17 mouse cellular contexts compared by ENCODE assay signal in the genomic region with DNA sequence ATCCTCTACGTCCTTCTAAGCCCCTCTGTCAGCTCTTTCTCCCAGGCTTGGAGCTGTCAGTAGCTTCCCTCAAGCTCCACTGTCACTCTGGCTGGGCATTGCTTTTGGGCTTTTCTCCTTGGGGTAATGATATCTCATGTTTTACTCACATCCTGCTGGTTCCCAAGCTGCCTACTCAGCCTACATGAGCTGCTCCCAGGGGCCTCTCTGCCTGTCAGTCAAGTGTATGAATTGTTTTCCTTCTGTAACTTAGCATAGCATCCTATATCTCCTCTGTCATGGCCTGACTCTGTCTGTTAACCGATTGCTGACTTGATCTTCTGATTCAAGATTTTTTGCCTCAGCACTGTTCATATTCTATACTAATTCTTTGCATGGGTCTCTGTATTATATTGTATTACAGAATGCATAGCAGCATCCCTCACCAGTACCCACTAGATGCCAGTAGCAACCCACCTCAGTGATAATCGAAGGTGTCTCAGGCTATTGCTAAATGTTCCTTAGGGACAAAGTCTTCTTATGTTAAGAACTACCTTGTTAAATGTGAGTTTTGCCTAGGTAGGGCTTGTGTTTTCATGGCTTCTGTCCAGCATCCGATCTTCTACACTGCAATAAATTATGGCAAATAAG.
DNase-seq lines count a peak whose midpoint lies in the region; ATAC-seq and TF ChIP-seq lines count a peak whose summit lies in the region.
"Had no signal": no experiment of that assay in that cellular context is flagged by ENCODE, and none has a peak within 500 bp of the region (broad histone marks: within the 10 kb centered on the region; RNA-seq: fewer than 3 reads in every experiment).

No protein-coding gene starts in this region.

- H3K27me3 ChIP-seq in heart, postnatal 0 days (ENCODE audit: control insufficient read depth, insufficient read depth, low read length), result no peaks in the 10 kb centered on the region
- H3K27me3 ChIP-seq in heart, embryonic 12.5 days (replicated peaks), result no peaks in the 10 kb centered on the region
- no peaks in the 10 kb centered on the region for H3K27me3 ChIP-seq in midbrain, embryonic 15.5 days (replicated peaks)
- no peaks in the 10 kb centered on the region for H3K27me3 ChIP-seq in midbrain, embryonic 10.5 days (ENCODE audit: low read depth, poor library complexity, severe bottlenecking)
- H3K27me3 ChIP-seq: limb, embryonic 13.5 days; liver, embryonic 15.5 days; neural tube, embryonic 13.5 days had no signal

- 0 out of 2 replicates have a peak, but pooled peaks cover 4% of the 10 kb centered on the region for H3K4me1 ChIP-seq in heart, postnatal 0 days (ENCODE audit: control insufficient read depth, insufficient read depth)
- peaks cover 4% of the 10 kb centered on the region for H3K4me1 ChIP-seq in heart, embryonic 12.5 days (replicated peaks)
- H3K4me1 ChIP-seq in midbrain, embryonic 15.5 days, result no peaks in the 10 kb centered on the region
- H3K4me1 ChIP-seq in midbrain, embryonic 10.5 days, result no peaks in the 10 kb centered on the region
- H3K4me1 ChIP-seq: limb, embryonic 13.5 days; liver, embryonic 15.5 days had no signal

- no peaks in the 10 kb centered on the region for H3K36me3 ChIP-seq in heart, postnatal 0 days (replicated peaks; ENCODE audit: control insufficient read depth, insufficient read depth, low read length)
- no peaks in the 10 kb centered on the region for H3K36me3 ChIP-seq in heart, embryonic 12.5 days
- no peaks in the 10 kb centered on the region for H3K36me3 ChIP-seq in midbrain, embryonic 15.5 days (replicated peaks)
- H3K36me3 ChIP-seq in midbrain, embryonic 10.5 days, result no peaks in the 10 kb centered on the region
- H3K36me3 ChIP-seq: limb, embryonic 13.5 days; liver, embryonic 15.5 days; neural tube, embryonic 13.5 days had no signal

- no peaks in the 10 kb centered on the region for H3K9me3 ChIP-seq in heart, postnatal 0 days (replicated peaks; ENCODE audit: control insufficient read depth, low read length)
- H3K9me3 ChIP-seq in heart, embryonic 12.5 days (replicated peaks), result no peaks in the 10 kb centered on the region
- H3K9me3 ChIP-seq in midbrain, embryonic 15.5 days, result no peaks in the 10 kb centered on the region
- H3K9me3 ChIP-seq in midbrain, embryonic 10.5 days (replicated peaks), result no peaks in the 10 kb centered on the region
- H3K9me3 ChIP-seq: limb, embryonic 13.5 days; liver, embryonic 15.5 days; neural tube, embryonic 13.5 days had no signal

- TF ChIP-seq CTCF in heart, postnatal 0 days (IDR thresholded peaks at IDR 0.05; ENCODE audit: low read depth), result 0 out of 2 replicates have a peak, but pooled peaks have one; percentile 10

- peak; percentile 18 for DNase-seq in embryo, embryonic 10 days (ENCODE audit: low spot score)
- no peak for DNase-seq in embryo, embryonic 11 days
- no peak for DNase-seq in heart, postnatal 0 days (ENCODE audit: low spot score)
- DNase-seq in midbrain, embryonic 10.5 days (ENCODE audit: low spot score), result no peak
- peak; percentile 18 for DNase-seq in retina, postnatal 1 day
- DNase-seq in thymus, postnatal 0 days (ENCODE audit: low spot score), result no peak
- DNase-seq: adrenal gland, adult 8-10 months; cerebellum, adult 8-10 months; heart, postnatal 14 days; lung, postnatal 4 days; thymus, postnatal 4 days had no signal

- 56% methylated on average over 4 of the region's 4 CpGs for WGBS in heart, postnatal 0 days
- 60% methylated on average over 4 of the region's 4 CpGs for WGBS in heart, embryonic 12.5 days
- WGBS in midbrain, embryonic 15.5 days, result 76% methylated on average over 4 of the region's 4 CpGs
- WGBS in midbrain, embryonic 10.5 days, result 86% methylated on average over 4 of the region's 4 CpGs

- H3K4me2 ChIP-seq in heart, postnatal 0 days (ENCODE audit: low read depth, low read length), result no peak overlapping the region
- no peak overlapping the region for H3K4me2 ChIP-seq in heart, embryonic 12.5 days
- no peak overlapping the region for H3K4me2 ChIP-seq in midbrain, embryonic 15.5 days
- H3K4me2 ChIP-seq: limb, embryonic 13.5 days; liver, embryonic 15.5 days; neural tube, embryonic 13.5 days had no signal

- TF ChIP-seq EP300 in heart, postnatal 0 days (IDR thresholded peaks at IDR 0.05; ENCODE audit: low read depth), result no peak

- no peak overlapping the region for H3K27ac ChIP-seq in heart, postnatal 0 days (ENCODE audit: low read depth)
- H3K27ac ChIP-seq in heart, embryonic 12.5 days (ENCODE audit: poor library complexity, severe bottlenecking), result no peak overlapping the region
- no peak overlapping the region for H3K27ac ChIP-seq in midbrain, embryonic 15.5 days
- H3K27ac ChIP-seq in midbrain, embryonic 10.5 days (replicated peaks), result no peak overlapping the region
- H3K27ac ChIP-seq: limb, embryonic 13.5 days; liver, embryonic 15.5 days; neural tube, embryonic 13.5 days had no signal

- no peak overlapping the region for H3K4me3 ChIP-seq in heart, postnatal 0 days (ENCODE audit: low read depth, low read length)
- H3K4me3 ChIP-seq in heart, embryonic 12.5 days, result no peak overlapping the region
- no peak overlapping the region for H3K4me3 ChIP-seq in midbrain, embryonic 15.5 days
- no peak overlapping the region for H3K4me3 ChIP-seq in midbrain, embryonic 10.5 days
- H3K4me3 ChIP-seq: erythroblast, embryonic 14.5 days; limb, embryonic 13.5 days; liver, embryonic 15.5 days; neural tube, embryonic 13.5 days had no signal

- ATAC-seq in heart, postnatal 0 days (ENCODE audit: insufficient read depth, low read depth), result no peak
- no peak for ATAC-seq in heart, embryonic 12.5 days (ENCODE audit: insufficient number of reproducible peaks, low FRiP score)
- ATAC-seq in midbrain, embryonic 15.5 days (replicated peaks), result 0 out of 2 replicates have a peak, but pooled peaks have one; percentile 60

- no peak overlapping the region for H3K9ac ChIP-seq in heart, postnatal 0 days (replicated peaks; ENCODE audit: low read depth, low read length)
- H3K9ac ChIP-seq in heart, embryonic 12.5 days, result no peak overlapping the region
- H3K9ac ChIP-seq in midbrain, embryonic 15.5 days, result no peak overlapping the region
- H3K9ac ChIP-seq: limb, embryonic 13.5 days; liver, embryonic 15.5 days; neural tube, embryonic 13.5 days had no signal

Comparison
In these comparisons a context has a peak if more than half of its experiments do, and no peak if none do; other contexts are left out.
1. DNase-seq: peak in embryo, embryonic 10 days (single experiment) and retina, postnatal 1 day (single experiment); none in embryo, embryonic 11 days (single experiment), heart, postnatal 0 days (single experiment), midbrain, embryonic 10.5 days (single experiment) and thymus, postnatal 0 days (single experiment).